Mouse (Mus musculus): ENCODE data around the gene Magi1. TPM values are rescaled to one million over a fixed set of nuclear protein-coding genes. Genes with fewer than 3 reads are reported as not detected.

The Magi1 gene
- total RNA-seq, 2 experiments from 2014 or later = not detected

DNA sequence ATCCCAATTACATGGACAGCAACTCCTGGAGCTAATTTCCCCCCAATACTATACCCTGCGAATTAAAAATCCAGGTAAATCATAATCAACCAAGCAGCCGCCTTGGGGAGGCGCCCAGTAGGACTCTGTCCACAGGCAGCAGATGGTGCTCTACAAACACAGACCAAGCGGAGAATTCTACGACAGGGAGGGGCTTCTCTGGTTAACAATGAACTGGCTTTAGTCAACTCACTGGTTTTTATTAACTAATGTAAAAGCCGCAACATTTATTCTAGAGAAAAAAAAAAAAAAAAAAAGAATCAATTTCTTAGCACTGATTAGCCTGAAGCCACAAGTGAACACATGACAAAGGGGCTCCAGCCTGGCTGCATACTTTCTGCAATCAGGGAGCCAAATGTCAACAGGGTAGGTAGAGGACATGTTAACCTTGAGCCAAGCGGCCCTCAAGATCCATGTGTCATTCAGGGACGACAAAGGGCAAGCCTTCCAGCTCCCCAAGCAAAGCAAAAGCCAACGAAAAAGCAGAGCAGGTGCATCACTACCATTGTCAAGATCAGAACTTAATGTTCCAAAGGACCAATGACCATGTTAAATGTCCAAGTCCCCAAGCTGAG lies 114.0 kb downstream of the Magi1 start:
- no peak for ATAC-seq (replicated peaks; ENCODE audit: low FRiP score, poor library complexity, severe bottlenecking)

DNA sequence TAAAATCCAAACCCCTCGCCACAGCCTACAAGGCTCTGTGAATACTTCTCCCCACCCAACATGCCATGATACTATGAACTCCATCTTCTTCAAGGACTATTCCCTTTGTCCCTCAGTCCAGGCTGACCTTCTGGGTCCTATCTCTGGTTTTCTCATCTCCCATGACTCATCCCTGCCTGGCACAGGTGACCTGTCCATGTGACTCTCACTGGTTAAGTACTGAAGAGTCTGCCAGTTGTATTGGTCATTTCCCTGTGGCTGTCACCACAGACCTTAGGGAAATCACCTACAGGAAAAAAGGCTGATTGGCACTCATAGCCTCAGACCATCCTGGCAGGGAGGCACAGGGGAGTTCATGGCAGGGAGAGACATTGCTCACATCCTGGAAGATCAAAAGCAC lies 117.8 kb downstream of the Magi1 start:
- ATAC-seq (replicated peaks; ENCODE audit: low FRiP score, poor library complexity, severe bottlenecking) = no peak

DNA sequence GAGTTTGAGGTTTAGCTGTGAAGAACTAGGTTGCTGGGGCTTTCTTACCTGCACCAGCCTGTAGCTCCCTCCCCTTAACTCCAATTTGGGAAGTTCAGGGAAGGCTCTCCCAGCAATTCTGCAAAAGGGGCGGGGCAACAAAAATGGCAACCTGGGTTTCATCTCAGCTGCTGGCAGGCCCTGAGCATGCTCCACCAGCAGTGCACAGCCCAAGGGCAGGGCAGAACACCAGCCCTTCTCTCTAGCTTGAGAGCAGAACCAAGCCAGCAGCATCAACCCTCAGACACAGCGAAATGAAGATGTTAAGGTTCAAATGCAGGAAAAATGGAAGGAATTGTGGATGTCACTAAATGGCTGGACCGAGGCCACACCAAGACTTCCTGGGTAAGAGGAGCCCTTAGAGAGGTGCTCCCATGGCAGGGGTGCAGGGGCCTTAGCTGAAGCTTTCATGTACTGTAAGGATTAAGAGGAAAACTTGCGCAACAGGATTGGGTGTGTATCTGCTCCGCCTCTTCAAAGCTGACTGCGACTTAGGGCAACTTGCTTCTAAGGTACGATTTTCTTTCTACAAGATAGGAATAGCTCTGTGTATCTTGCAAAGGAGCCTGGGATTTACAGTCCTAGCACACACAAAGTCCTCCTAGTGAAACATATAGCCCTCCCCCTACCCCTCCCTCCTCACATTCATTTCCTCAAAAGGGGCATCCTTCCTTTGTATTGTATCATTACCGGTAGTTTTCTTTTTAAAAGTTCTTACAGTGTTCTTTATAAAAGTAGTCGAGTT lies 118.8 kb downstream of the Magi1 start:
- no peak for ATAC-seq (replicated peaks; ENCODE audit: low FRiP score, poor library complexity, severe bottlenecking)

DNA sequence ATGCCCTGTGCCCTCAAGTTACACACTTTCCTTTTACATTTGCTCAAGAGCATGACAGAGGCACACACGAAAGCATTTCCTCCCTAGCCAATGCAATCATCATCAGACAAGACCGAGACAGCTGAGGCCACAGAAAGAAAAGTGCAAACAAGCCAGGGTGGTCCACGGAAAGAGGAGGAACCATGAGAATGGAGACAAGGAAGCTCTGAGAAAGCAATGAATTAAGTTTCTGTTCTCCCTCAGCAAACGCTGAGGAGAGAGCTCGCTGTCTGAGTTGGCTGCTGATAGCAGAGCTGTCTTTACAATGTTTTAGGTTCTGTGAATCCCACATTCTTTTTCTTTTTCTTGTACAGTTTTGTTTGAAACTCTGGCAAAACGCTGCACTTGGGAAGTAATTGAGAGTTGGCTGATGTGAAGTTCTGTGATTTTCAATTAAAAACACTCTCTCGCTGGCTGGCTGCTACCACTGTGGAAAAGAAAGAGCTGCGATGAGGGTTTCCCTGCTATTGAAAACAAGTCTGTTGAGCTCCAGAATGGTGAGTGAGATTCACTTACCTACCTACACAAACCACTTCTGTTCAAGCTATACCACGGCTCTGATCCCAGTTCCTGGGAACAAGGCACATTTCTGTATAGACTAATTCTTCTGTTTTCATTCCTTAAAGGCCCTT lies 120.3 kb downstream of the Magi1 start:
- no peak for ATAC-seq (replicated peaks; ENCODE audit: low FRiP score, poor library complexity, severe bottlenecking)

DNA sequence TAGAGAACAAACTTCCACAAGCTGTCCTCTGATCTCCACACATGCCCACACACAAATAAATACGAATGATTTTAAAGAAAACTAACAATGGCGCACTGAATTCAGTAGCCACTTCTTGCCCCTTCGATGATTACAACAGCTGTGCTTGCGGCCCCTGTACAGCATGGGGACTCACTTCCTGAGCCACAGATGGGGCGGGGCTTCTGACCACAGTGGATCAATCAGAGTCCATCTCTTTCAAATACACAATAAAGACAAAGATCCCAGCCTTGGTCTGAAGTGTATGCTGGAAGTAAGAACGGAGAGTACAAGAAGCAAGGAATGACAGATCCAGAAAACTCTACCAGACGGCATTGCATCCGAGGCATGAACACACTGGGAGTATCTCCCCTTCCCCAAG lies 120.8 kb downstream of the Magi1 start:
- ATAC-seq (replicated peaks; ENCODE audit: low FRiP score, poor library complexity, severe bottlenecking) = no peak

DNA sequence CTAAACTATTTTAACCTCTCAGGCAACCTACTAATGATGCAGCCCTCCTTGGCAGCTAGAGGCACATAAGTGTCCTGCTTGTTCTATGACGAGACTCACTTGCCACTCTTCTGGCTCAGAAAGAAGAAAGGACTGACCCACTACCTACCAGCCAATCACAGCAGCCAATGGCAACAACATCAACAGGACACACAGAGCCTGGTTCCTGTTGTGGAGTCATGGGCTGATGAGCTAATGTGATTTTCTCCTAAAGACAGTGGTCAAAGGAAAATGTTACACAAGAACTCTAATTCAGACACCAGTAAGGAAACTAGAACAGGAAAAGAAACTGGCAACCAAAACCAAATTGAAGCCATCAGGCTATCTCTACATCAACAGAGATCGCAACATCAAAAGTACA lies 124.5 kb downstream of the Magi1 start:
- ATAC-seq (replicated peaks; ENCODE audit: low FRiP score, poor library complexity, severe bottlenecking) = no peak

DNA sequence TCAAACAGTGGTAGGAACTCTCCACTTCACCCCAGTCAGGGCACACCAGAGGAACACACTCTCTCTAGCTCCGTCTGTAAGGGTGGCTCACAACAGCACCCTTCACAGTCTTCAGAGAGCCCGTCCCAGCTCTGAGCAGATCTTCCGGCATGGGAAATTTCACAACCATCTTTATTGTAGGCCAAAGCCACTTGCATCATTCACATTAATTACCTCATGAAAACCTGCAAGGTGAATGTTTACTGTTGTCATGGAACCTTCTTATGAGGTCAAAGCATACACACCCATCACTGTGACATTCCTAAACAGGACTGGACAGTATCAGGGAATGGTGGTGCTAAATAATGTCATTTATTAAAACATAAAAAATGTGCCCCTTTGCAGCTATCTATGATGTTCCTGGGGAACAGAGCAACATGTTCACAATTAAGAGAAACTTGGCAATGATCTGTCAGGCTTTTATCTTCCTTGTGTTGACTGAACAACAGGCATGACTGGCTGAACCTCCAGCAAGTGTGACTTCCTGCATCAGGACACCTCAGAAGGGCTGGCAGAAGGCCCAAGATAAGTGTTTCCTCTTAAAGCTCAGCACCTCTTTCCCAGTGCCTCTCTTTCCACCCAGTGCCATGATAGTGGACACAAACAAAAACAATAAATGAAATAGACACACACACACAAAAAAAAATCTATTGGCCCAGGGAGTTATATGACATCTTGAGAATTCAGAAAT lies 125.4 kb downstream of the Magi1 start:
- ATAC-seq (replicated peaks; ENCODE audit: low FRiP score, poor library complexity, severe bottlenecking) = no peak

DNA sequence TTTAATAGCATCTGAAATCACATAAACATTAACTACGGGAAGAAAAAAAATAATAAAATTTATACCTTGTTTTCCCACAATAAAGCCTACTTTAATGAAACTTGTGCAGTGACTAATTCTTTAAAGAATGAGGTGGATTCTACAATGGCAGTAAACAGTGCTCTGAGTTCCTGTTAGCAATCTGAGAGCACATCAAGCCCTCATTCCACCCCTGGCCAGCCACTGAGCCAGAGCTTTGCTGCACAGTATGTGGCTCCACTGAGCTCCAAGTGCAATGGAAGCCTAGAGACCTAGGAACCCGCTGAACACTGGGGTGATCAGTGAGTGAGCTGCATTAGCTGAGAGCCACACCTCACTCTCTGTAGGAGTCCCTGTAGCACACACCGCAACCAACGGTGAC lies 127.7 kb downstream of the Magi1 start:
- ATAC-seq (replicated peaks; ENCODE audit: low FRiP score, poor library complexity, severe bottlenecking) = no peak

DNA sequence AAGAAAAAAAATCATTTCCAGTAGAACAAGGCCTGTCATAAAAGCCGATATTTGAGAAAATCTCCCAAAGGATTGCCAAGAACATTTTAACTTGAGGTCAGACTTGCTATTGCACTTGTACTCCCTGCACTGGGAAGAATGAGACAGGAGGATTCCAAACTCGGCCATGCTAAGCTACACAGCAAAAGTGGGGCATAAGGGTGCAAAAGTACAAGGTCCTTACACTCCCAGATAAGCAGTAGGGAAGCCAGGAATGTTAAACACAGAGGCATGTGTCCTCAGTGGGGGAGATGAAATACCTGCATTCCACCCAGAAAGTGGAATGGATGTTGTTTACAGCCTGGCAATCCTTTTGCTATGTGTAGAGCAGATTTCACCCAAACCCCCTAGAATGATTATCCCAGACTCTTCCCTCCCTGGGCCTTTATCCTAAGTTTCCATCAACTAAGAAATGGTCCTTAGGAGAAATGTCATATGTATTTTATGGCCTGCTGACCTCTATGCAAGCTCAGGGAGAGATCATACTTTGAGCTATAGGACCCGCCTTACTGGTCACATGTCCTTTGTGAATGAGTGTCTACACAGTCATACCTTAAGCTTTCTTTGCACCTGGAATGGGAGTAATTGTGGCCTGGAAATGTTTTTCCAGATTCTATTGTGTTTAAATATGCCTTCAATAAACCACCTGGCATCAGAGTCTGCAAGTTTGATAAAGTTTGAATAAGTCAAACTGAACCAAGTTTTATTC lies 128.7 kb downstream of the Magi1 start:
- ATAC-seq (replicated peaks; ENCODE audit: low FRiP score, poor library complexity, severe bottlenecking) = no peak

DNA sequence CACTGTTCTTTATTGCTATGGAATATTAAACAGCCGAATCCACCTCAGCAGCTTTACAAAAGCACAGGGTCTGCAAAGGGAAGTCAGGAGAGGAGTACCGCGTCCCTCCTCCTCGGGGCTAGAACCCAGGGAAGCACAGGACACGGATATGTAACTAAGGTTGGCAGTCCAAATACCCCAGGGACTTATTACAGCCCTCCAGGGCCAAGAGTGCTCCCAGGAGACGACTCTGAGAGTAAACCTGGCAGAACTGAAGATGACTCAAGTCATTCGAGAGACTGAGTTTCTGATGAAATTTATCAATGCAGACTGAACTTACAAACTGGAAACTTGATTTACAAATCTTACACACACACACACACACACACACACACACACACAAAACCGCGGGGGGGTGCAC lies 130.8 kb downstream of the Magi1 start:
- no peak for ATAC-seq (replicated peaks; ENCODE audit: low FRiP score, poor library complexity, severe bottlenecking)

DNA sequence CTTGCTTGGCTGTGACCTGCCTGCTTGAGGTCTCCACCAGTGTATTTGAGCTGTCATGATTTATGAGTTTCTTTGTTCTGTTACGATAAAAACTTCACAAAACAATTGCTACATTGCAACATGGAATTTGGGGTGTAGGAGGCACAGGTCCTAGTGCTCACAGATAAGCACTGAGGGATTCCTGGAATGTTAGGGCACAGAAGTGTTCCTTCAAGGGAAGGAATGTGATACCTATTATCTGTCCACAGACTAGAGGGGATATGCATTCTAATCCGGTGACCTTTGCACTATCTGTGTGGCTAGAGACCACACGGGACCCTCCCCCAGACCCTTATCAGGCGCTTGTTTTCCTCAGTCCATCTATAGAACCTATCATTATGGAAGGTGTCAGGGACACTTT lies 132.8 kb downstream of the Magi1 start:
- no peak for ATAC-seq (replicated peaks; ENCODE audit: low FRiP score, poor library complexity, severe bottlenecking)

DNA sequence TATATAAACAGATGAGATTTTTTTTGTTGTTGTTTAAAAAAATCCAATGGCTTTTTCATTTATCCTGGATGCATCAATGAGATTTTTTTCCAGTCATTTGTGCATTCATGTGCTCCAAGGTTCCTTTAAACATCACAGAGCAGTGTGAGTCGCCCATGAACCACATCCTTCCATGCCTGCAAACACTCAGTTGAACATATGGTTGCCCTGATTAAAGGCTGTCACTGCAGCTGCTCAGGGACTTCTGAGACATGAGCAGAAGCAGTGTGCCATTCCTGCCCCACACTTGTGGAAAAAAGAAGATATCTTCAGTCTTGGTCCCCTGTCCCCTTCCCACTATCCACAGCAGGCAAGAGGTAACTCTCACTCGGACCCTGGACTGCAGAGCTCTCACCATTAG lies 133.9 kb downstream of the Magi1 start:
- ATAC-seq (replicated peaks; ENCODE audit: low FRiP score, poor library complexity, severe bottlenecking) = no peak

DNA sequence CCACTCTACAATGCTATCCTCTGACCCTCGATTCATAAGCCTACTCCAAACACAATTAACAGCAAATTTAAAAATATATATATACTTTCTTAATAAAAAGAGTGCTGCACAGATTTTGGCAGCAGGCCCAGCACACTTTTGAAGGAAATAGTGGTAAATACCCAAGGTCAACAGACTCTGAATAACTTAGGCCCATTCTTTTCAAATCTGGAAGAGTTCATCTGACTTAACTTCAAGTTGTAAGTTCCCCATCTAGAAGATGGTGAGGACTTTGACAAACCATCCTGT lies 137.6 kb downstream of the Magi1 start:
- no peak for ATAC-seq (replicated peaks; ENCODE audit: low FRiP score, poor library complexity, severe bottlenecking)

DNA sequence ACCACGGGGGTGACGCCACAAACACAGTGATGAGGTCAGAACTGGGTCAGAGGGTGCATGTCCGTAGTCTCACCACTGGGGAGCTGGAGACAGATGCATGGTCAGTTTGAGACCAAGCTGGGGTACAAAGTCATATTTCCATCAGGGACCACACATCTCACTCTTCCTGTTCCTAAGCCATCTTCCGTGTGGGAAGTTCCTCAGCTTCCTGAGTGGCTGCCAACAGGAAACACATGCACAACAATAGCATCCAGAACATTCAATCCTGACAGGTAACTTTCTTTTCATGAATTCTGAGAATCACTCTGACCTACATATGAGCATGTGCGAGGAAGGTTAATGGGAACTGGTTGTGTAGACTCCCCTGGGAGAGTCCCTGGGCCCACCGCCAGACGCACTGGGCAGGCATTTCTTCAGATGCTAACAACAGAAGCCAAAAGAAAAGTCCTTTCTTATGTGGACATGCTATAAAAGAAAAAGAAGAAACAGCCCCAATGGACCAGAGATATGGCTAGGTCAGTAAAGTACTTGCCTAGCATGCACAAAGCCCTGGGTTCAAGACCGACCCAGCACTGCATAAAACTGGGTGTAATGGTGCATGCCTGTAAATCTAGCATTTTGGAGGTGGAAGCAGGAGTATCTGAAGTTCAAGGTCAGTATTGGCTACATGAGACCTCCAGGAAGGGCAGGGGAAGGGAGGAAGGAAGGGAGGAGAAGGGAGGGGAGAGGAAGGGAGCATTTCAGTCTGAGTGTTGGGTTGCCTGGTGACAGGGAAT lies 138.1 kb downstream of the Magi1 start:
- no peak for ATAC-seq (replicated peaks; ENCODE audit: low FRiP score, poor library complexity, severe bottlenecking)

DNA sequence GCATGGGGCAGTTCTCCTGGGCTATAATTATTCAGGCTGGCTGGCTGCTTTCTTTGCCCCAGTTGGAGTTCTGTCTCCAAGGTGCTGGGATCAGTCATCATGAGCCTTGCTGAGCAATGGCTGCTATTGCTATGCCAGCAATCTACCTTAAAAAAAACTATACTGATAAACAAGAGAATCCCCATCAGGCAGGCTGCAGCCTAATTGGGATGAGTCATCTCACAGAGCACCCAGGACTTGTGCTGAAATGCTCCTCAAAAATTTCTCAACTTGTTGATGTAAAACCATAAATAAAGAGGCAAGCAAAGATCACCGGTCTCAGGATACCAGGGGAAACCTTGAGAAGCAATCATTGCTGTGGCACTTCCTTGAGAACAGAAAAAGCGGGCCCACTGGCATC lies 141.2 kb downstream of the Magi1 start:
- ATAC-seq (replicated peaks; ENCODE audit: low FRiP score, poor library complexity, severe bottlenecking) = no peak

DNA sequence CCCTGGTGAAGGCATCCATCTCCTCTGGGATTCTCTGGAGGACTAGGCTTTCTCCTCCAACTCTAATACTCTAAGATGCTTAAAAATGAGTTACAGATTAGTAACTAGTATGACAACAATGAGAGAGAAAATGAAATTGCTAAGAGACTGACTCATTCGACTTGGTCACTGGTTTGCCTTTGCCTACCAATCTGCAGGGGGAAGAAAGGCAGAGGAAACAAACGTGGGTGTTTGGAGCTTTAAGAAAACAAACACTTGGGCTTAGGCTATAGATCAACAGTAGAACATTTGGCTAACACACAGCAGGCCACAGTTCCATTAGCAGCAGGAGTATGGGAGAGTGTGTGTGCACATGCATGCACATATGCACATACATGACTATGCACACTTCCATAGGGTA lies 142.2 kb downstream of the Magi1 start:
- no peak for ATAC-seq (replicated peaks; ENCODE audit: low FRiP score, poor library complexity, severe bottlenecking)

DNA sequence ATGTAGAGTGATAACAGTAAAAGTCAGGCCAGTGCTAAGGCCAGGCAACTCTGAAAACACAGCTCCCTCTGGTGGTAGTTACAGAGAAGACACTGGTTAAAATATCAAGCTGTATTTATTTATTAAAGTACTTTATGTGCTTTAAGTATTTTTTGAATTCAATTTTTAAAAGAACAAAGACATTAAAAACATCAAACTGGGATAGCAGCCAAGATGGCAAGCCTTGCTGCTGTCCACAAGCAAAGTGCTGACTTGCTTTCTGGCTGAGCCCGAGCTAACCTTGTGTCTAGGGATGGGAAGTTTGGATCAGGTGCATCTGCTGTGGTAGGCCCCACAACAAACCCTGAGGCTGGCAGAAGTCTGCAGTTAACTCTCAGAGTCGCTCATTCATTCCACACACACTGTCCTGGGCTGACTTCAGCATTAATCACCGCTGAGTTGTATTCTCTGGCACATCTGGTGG lies 143.7 kb downstream of the Magi1 start:
- ATAC-seq (replicated peaks; ENCODE audit: low FRiP score, poor library complexity, severe bottlenecking) = no peak

DNA sequence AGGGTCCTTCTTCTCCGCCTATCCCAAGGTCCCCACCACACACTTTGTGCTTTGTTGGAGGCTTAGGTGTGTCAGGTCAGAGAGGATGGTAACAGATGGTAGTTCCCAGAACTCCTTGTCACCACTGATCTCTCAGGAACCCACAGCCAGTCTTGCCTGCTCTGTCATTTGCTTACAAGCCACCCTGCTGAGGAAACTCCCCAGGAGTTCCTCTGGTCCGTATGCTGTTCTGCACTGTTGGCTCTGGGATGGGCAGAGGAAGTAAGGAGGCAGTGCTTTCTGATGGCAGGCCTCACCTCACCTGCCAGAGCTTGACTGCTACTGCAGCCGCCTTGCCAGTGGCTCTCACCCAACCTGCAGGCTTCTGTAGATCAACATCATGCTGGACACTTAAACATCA lies 147.0 kb downstream of the Magi1 start:
- no peak for ATAC-seq (replicated peaks; ENCODE audit: low FRiP score, poor library complexity, severe bottlenecking)

DNA sequence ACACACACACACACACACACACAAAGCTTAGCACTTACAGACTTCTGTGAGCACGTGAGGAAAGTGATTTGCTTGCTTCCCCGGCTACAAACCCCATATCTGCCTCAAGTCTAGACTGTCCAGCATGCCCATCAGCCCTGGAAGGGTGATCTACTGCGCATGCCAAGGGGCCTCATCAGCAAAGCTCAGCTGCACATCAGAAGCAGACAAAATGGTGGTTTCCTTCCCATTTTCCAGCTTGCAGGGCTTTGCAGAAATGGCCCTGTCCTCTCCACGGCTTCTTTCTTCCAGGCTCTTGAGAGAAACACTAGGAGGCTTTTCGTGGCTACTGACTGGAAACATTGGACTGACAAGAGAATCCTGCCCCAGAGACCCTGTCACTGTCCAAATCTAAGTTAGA lies 149.6 kb downstream of the Magi1 start:
- ATAC-seq (replicated peaks; ENCODE audit: low FRiP score, poor library complexity, severe bottlenecking) = no peak

Data from erythroblast, adult 5-6 weeks (primary cell).